7 mouse cellular contexts compared by ENCODE assay signal in the genomic region with DNA sequence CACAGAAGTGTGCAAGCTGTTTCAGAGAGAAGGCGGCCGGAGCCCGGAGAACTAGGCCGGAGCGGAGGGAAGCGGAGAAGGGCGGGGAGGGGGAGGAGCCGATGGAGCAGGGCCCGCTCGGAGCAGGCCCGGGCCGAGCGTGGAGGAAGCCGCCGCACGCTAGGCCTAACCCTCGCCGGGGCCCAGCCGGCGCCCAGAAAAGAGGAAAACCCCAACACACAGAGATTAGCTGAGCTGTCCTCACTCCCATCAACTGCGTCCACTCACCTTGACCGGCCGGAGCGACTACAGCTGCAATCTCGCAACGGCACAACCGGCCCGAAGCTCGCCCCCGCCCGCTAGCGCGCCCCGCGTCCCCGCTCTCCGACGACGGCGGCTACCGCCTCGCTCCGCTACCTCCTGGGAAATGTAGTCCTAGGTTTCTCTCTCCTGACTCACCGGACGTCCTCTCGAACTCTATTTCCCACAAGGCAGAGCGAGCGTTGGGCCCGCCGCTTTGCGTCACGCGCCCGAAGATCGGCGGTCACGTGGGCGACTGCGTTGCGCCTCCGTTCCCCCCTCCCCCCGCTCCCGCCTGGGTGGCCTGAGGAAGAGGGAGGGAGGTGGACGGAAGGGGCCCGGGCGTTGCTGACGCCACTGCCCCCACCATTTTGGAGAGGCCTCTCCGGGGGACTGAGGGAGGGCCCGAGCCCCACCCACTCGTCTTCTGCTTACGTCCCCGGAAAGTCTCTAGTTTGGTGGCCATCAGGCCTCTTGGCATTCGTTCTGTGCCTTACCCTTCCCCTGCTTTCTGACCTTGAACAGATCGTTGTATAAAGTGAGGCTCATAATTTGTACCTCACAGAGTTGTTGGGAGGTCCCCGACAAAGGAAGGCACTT. TPM values are rescaled to one million over a fixed set of nuclear protein-coding genes. Genes with fewer than 3 reads are reported as not detected.
DNase-seq lines count a peak whose midpoint lies in the region; ATAC-seq and TF ChIP-seq lines count a peak whose summit lies in the region.

TSS of gene Thrap3 (minus strand) at position 458 of the 879 bp plus-strand sequence.

- peak; percentile 71 for TF ChIP-seq POLR2A in small intestine, adult 2 months (IDR thresholded peaks at IDR 0.05; ENCODE audit: low read depth, low read length)

- DNase-seq in adrenal gland, postnatal 10 days = peak; percentile 99
- peak; percentile 99 for DNase-seq in embryonic facial prominence, embryonic 10.5 days (ENCODE audit: low spot score)
- peak; percentile 85 for DNase-seq in gonadal fat pad, adult 2 months (ENCODE audit: low read depth)
- peak; percentile 99 for DNase-seq in left cerebral cortex, postnatal 4 days

- H3K27me3 ChIP-seq in embryonic facial prominence, embryonic 10.5 days (replicated peaks; ENCODE audit: low read depth, poor library complexity, severe bottlenecking) = no peaks in the 10 kb centered on the region
- H3K27me3 ChIP-seq in intestine, postnatal 0 days (replicated peaks; ENCODE audit: control insufficient read depth, insufficient read depth, low read length) = no peaks in the 10 kb centered on the region
- no peaks in the 10 kb centered on the region for H3K27me3 ChIP-seq in midbrain, embryonic 12.5 days
- H3K27me3 ChIP-seq in small intestine, adult 2 months (ENCODE audit: control insufficient read depth, insufficient read depth, low read length) = no peaks in the 10 kb centered on the region

- peak within 1 kb of the TSS; percentile 98 for H3K27ac ChIP-seq in embryonic facial prominence, embryonic 10.5 days (replicated peaks)
- H3K27ac ChIP-seq in intestine, postnatal 0 days (ENCODE audit: low read depth, low read length) = peak within 1 kb of the TSS; percentile 98
- H3K27ac ChIP-seq in midbrain, embryonic 12.5 days (replicated peaks) = peak within 1 kb of the TSS; percentile 93
- peak within 1 kb of the TSS; percentile 97 for H3K27ac ChIP-seq in small intestine, adult 2 months (ENCODE audit: insufficient read depth, low read depth, low read length)

- H3K4me1 ChIP-seq in embryonic facial prominence, embryonic 10.5 days = peaks cover 34% of the 10 kb centered on the region
- peaks cover 7% of the 10 kb centered on the region for H3K4me1 ChIP-seq in intestine, postnatal 0 days (replicated peaks; ENCODE audit: control insufficient read depth, insufficient read depth, low read length)
- H3K4me1 ChIP-seq in midbrain, embryonic 12.5 days = peaks cover 22% of the 10 kb centered on the region
- peaks cover 11% of the 10 kb centered on the region; the same call in 1 of the 2 replicates for H3K4me1 ChIP-seq in small intestine, adult 2 months (ENCODE audit: control insufficient read depth, insufficient read depth, insufficient read length, low read length)

- ATAC-seq in intestine, postnatal 0 days = peak; percentile 98
- peak; percentile 99 for ATAC-seq in midbrain, embryonic 12.5 days (ENCODE audit: low FRiP score, low read depth)

- peak within 1 kb of the TSS; percentile 85 for H3K9ac ChIP-seq in intestine, postnatal 0 days (ENCODE audit: low read depth, low read length)
- H3K9ac ChIP-seq in midbrain, embryonic 12.5 days (replicated peaks) = peak within 1 kb of the TSS; percentile 86

- intact Hi-C loops in left cerebral cortex, postnatal 4 days (cut with DNase I) = no loop called here

- H3K36me3 ChIP-seq in embryonic facial prominence, embryonic 10.5 days (replicated peaks) = peaks cover 32% of the 10 kb centered on the region
- H3K36me3 ChIP-seq in intestine, postnatal 0 days (ENCODE audit: control insufficient read depth, insufficient read depth) = peaks cover 3% of the 10 kb centered on the region; the same call in 1 of the 2 replicates
- no peaks in the 10 kb centered on the region for H3K36me3 ChIP-seq in midbrain, embryonic 12.5 days
- no peaks in the 10 kb centered on the region for H3K36me3 ChIP-seq in small intestine, adult 2 months (ENCODE audit: control insufficient read depth, insufficient read depth, low read length)

- peak; percentile 11; the same call in 1 of the 2 replicates for TF ChIP-seq CTCF in intestine, postnatal 0 days (IDR thresholded peaks at IDR 0.05; ENCODE audit: low read depth)
- TF ChIP-seq CTCF in small intestine, adult 2 months (IDR thresholded peaks at IDR 0.05; ENCODE audit: extremely low read depth, insufficient read length, insufficient replicate concordance, low read depth, low read length) = no peak

- H3K4me2 ChIP-seq in intestine, postnatal 0 days (replicated peaks; ENCODE audit: low read depth) = peak within 1 kb of the TSS; percentile 71
- peak within 1 kb of the TSS; percentile 66 for H3K4me2 ChIP-seq in midbrain, embryonic 12.5 days (replicated peaks)

- WGBS in embryonic facial prominence, embryonic 10.5 days = under 1% methylated on average over 74 of the region's 75 CpGs
- WGBS in intestine, postnatal 0 days = under 1% methylated on average over 68 of the region's 75 CpGs
- WGBS in midbrain, embryonic 12.5 days = under 1% methylated on average over 74 of the region's 75 CpGs
- under 1% methylated on average over 73 of the region's 75 CpGs for whole genome bisulfite sequencing in small intestine, adult 2 months

- no peaks in the 10 kb centered on the region for H3K9me3 ChIP-seq in embryonic facial prominence, embryonic 10.5 days
- no peaks in the 10 kb centered on the region for H3K9me3 ChIP-seq in intestine, postnatal 0 days (ENCODE audit: control insufficient read depth)
- H3K9me3 ChIP-seq in midbrain, embryonic 12.5 days = no peaks in the 10 kb centered on the region

- peak within 1 kb of the TSS; percentile 83 for H3K4me3 ChIP-seq in embryonic facial prominence, embryonic 10.5 days
- H3K4me3 ChIP-seq in intestine, postnatal 0 days (ENCODE audit: low read depth, low read length) = peak within 1 kb of the TSS; percentile 81
- H3K4me3 ChIP-seq in midbrain, embryonic 12.5 days = peak within 1 kb of the TSS; percentile 76
- H3K4me3 ChIP-seq in small intestine, adult 2 months (ENCODE audit: low read depth, low read length) = peak within 1 kb of the TSS; percentile 86

RNA-seq across cellular contexts. Expression of gene Thrap3, which starts in this region (rescaled TPM):
- 100 to 1,000 TPM; 177 to 229 TPM for total RNA-seq in adrenal gland, postnatal 10 days (2021)
- 262 and 263 TPM in 2 replicates for polyA plus RNA-seq in embryonic facial prominence, embryonic 10.5 days (2016; fragmentation: Nextera tagmentation; extraction: Ambion mirVana)
- polyA plus RNA-seq in gonadal fat pad, adult 2 months (2012; rRNA removed) = 50.6 and 59.9 TPM in 2 replicates
- polyA plus RNA-seq in intestine, postnatal 0 days (2015; fragmentation: Nextera tagmentation; extraction: Ambion mirVana) = 56.7 and 67.5 TPM in 2 replicates
- 100 to 1,000 TPM; 165 TPM for total RNA-seq in left cerebral cortex, postnatal 4 days (2021)
- polyA plus RNA-seq in midbrain, embryonic 12.5 days (2016; fragmentation: Nextera tagmentation; extraction: Ambion mirVana) = 265 and 274 TPM in 2 replicates
- 10.0 and 22.1 TPM in 2 replicates for polyA plus RNA-seq in small intestine, adult 2 months (2012; rRNA removed)

Comparison
In these comparisons a context has a peak if more than half of its experiments do, and no peak if none do; other contexts are left out.
1. Peak in every context shown above with its lines: DNase-seq, ATAC-seq, H3K4me3 ChIP-seq and H3K27ac ChIP-seq.